Mouse (Mus musculus): ENCODE results near the gene Gm21977. TPM values are rescaled to one million over a fixed set of nuclear protein-coding genes. Genes with fewer than 3 reads are reported as not detected.
"Not testable (repeated sequence)": the region's sequence is repeated elsewhere in the genome, so short reads cannot be mapped to it uniquely, and the experiment has no call there.

Gm21977 gene
- total RNA-seq (2021) = not detected

DNA sequence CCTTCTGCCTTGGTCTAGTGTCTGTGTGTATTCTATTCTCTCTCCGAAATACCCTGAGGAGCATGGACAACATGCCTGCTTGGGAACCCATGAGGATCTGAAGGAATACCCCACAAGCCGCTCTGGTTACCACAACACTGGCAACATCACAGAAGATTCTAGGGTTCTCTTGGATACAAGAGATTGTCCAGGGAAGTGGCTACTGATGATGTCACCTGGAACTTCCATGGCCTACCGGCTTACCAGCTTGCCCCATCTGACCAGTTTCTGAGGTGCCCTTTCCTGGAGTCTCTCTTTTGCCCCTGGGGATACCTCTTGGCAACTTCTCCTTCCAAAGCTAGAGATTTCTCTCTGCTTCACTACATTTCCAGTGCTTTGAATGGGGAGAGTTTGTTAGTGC, at the start of gene Gm21977:
Gene Gm21977, minus strand, starts transcription at position 101 of the 400 bp plus-strand sequence.
- intact Hi-C loops (cut with DNase I); DNase-seq: not testable (repeated sequence)

Other genes starting within 250 kb of the Gm21977 start
- not detected for gene Gm3633, start 211.6 kb downstream of the Gm21977 start, total RNA-seq (2021)
- gene Gm10378, start 197.5 kb downstream of the Gm21977 start, total RNA-seq (2021) = not detected
- not detected for gene Gm3015, start 84.7 kb downstream of the Gm21977 start, total RNA-seq (2021)
- gene Gm10377, start 55.5 kb downstream of the Gm21977 start, total RNA-seq (2021) = not detected
- gene Gm8082, start 140.1 kb upstream of the Gm21977 start, total RNA-seq (2021) = not detected
- not detected for gene Gm10376, start 162.2 kb upstream of the Gm21977 start, total RNA-seq (2021)
- not detected for gene Gm8094, start 223.2 kb upstream of the Gm21977 start, total RNA-seq (2021)
- gene Gm8104, start 247.1 kb upstream of the Gm21977 start, total RNA-seq (2021) = under 1 TPM; 0.30 to 0.34 TPM